Mouse (Mus musculus) adrenal gland, postnatal 36 days (tissue): ENCODE data around the gene Gm8693. TPM values are rescaled to one million over a fixed set of nuclear protein-coding genes. Genes with fewer than 3 reads are reported as not detected.
"Not testable (repeated sequence)": the region's sequence is repeated elsewhere in the genome, so short reads cannot be mapped to it uniquely, and the experiment has no call there.

Source experiments
- DNase-seq, 2 experiments: peaks; one replicate each; pipeline ENCODE4 v3.0.0; 2021; ENCODE audit warnings: mixed read lengths in 1 of 2
- long read RNA-seq, 2 experiments: library from polyadenylated mRNA; stranded (forward); transcript quantifications; one replicate each; pipeline ENCODE4 v2.0.0; 2021; ENCODE audit warnings: borderline sequencing depth in 2 of 2
- total RNA-seq, 2 experiments: library from RNA; stranded (reverse); gene quantifications; 2 replicates each; pipeline ENCODE4 v1.2.3; 2021

Gene Gm8693
- not detected for total RNA-seq
- long read RNA-seq, experiment 1 = 0 reads
- long read RNA-seq, experiment 2 = 0 reads

- not testable (repeated sequence) for DNase-seq
These were observed at the start of gene Gm8693 for GRCm38 (mm10) chr7:22692217-22692616. Gene Gm8693, minus strand, starts transcription at chr7:22692317.

- DNase-seq = not testable (repeated sequence)
These were observed 27.5 kb upstream of the Gm8693 start, which contains the start of gene Gm4567 for GRCm38 (mm10) chr7:22719610-22720009. Gene Gm4567, minus strand, starts transcription at chr7:22719710.

- not testable (repeated sequence) for DNase-seq
These were observed 34.4 kb downstream of the Gm8693 start, which contains the start of gene Vmn1r155 for GRCm38 (mm10) chr7:22657718-22658117. Gene Vmn1r155, plus strand, starts transcription at chr7:22658018.

Other genes starting within 250 kb of the Gm8693 start
- gene Gm10665, start 228.2 kb downstream of the Gm8693 start, total RNA-seq = not detected
- gene Vmn1r151, start 192.6 kb downstream of the Gm8693 start, total RNA-seq = not detected
- not detected for gene Vmn1r152, start 169.3 kb downstream of the Gm8693 start, total RNA-seq
- gene Gm8677, start 157.4 kb downstream of the Gm8693 start, total RNA-seq = not detected
- not detected for gene Gm4201, start 127.0 kb downstream of the Gm8693 start, total RNA-seq
- not detected for gene Gm4565, start 104.2 kb downstream of the Gm8693 start, total RNA-seq
- not detected for gene Vmn1r155, start 34.3 kb downstream of the Gm8693 start, total RNA-seq
- gene Gm4567, start 27.4 kb upstream of the Gm8693 start, total RNA-seq = not detected
- not detected for gene Vmn1r157, start 69.4 kb upstream of the Gm8693 start, total RNA-seq
- gene Vmn1r158, start 98.5 kb upstream of the Gm8693 start, total RNA-seq = not detected
- gene Vmn1r159, start 151.3 kb upstream of the Gm8693 start, total RNA-seq = not detected
- not detected for gene Vmn1r160, start 178.9 kb upstream of the Gm8693 start, total RNA-seq